Mouse (Mus musculus): Measurements from ENCODE around the gene Tbx6. TPM values are rescaled to one million over a fixed set of nuclear protein-coding genes. Genes with fewer than 3 reads are reported as not detected.

The Tbx6 gene
- polyA plus RNA-seq, 1 experiment from 2014 or later: 0.42 TPM

GRCm38 (mm10) chr7:126748824-126749223 lies 32.5 kb upstream of the Tbx6 start:
- no peak for ATAC-seq
- no peaks in the 10 kb centered on the region for H3K9me3 ChIP-seq (replicated peaks; ENCODE audit: control insufficient read depth, low read length)
- H3K4me3 ChIP-seq (ENCODE audit: low read depth, low read length): no peak overlapping the region
- no peaks in the 10 kb centered on the region for H3K27me3 ChIP-seq (replicated peaks; ENCODE audit: control insufficient read depth, insufficient read depth, low read length)
- no peaks in the 10 kb centered on the region for H3K36me3 ChIP-seq (ENCODE audit: control insufficient read depth, insufficient read depth, low read length)
- H3K27ac ChIP-seq (ENCODE audit: low read depth, low read length): no peak overlapping the region
- DNase-seq (ENCODE audit: low spot score): no peak
- no peaks in the 10 kb centered on the region for H3K4me1 ChIP-seq (ENCODE audit: control insufficient read depth, insufficient read depth, low read length)
- no peak overlapping the region for H3K9ac ChIP-seq (ENCODE audit: low read length)
- H3K4me2 ChIP-seq (ENCODE audit: low read length): no peak overlapping the region
- 79% methylated on average over 7 of the region's 7 CpGs for WGBS

DNA sequence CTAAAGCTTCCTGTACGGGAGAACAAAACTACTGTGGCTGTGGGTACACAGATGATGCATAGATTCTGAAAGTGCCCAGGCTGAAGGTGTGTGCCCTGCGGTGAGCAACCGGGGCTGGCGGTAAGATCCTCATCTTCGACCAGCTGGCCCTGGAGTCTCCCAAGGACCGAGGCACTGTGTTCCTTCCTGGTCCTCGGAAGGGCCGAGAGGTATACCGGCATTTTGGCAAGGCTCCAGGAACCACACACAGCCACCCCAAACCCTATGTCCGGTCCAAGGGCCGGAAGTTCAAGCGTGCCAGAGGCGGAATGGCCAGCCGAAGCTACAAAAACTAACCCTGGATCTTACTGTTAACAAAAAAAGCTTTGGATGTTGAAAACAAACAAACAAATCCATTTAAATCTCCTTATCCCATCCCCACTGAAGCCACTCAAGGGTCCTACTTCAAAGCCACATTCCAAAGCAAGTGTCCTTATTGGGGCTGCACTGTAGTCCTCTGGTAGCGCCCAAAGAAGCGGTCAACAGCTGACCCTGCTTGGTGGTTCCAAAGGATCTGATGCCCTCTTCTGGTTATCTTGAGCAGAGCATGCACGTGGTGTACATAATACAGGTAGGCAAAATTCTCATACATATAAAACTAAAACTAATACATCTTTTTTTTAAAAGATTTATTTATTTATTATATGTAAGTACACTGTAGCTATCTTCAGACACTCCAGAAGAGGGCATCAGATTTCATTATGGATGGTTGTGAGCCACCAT lies 31.5 kb upstream of the Tbx6 start:
- WGBS: 95% methylated on average over 17 of the region's 17 CpGs
- no peak overlapping the region for H3K9ac ChIP-seq (ENCODE audit: low read length)
- ATAC-seq (no peak), DNase-seq (ENCODE audit: low spot score) (no peak)
- H3K4me2 ChIP-seq (ENCODE audit: low read length): no peak overlapping the region
- no peak overlapping the region for H3K4me3 ChIP-seq (ENCODE audit: low read depth, low read length)
- H3K9me3 ChIP-seq (replicated peaks; ENCODE audit: control insufficient read depth, low read length): no peaks in the 10 kb centered on the region
- H3K27ac ChIP-seq (ENCODE audit: low read depth, low read length): no peak overlapping the region
- no peaks in the 10 kb centered on the region for H3K27me3 ChIP-seq (replicated peaks; ENCODE audit: control insufficient read depth, insufficient read depth, low read length)
- H3K36me3 ChIP-seq (ENCODE audit: control insufficient read depth, insufficient read depth, low read length): no peaks in the 10 kb centered on the region
- H3K4me1 ChIP-seq (ENCODE audit: control insufficient read depth, insufficient read depth, low read length): no peaks in the 10 kb centered on the region

DNA sequence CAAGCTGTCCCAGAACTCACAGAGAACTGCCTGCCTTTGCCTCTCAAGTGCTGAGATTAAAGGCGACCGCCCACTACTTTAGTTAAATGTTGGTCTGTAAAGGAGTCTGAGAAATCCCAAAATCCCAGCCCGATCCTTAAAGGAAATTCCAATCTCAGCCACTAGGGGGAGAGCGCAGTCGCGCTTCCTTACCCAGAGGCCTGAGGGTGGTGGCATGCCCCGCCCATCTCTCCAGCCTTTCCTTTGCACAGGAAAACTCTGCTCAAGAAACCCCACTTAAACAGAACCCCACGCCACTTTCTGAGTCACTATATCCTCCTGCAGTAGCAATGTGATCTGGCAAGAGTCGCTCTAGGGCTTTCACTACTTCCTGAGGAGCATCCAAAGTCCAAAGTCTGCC lies 26.4 kb upstream of the Tbx6 start:
- H3K27me3 ChIP-seq (replicated peaks; ENCODE audit: control insufficient read depth, insufficient read depth, low read length): no peaks in the 10 kb centered on the region
- ATAC-seq (peak; percentile 59), DNase-seq (ENCODE audit: low spot score) (peak; percentile 85)
- no peaks in the 10 kb centered on the region for H3K9me3 ChIP-seq (replicated peaks; ENCODE audit: control insufficient read depth, low read length)
- H3K9ac ChIP-seq (ENCODE audit: low read length): no peak overlapping the region
- no peaks in the 10 kb centered on the region for H3K4me1 ChIP-seq (ENCODE audit: control insufficient read depth, insufficient read depth, low read length)
- under 1% methylated on average over 9 of the region's 9 CpGs for WGBS
- H3K4me2 ChIP-seq (ENCODE audit: low read length): no peak overlapping the region
- no peaks in the 10 kb centered on the region for H3K36me3 ChIP-seq (ENCODE audit: control insufficient read depth, insufficient read depth, low read length)
- no peak overlapping the region for H3K4me3 ChIP-seq (ENCODE audit: low read depth, low read length)
- no peak overlapping the region for H3K27ac ChIP-seq (ENCODE audit: low read depth, low read length)

- Histone ChIP-seq H3K4me2 (ENCODE audit: low read length) (no peak overlapping the region), H3K27ac (ENCODE audit: low read depth, low read length) (no peak overlapping the region), H3K4me1 (ENCODE audit: control insufficient read depth, insufficient read depth, low read length) (peaks cover 14% of the 10 kb centered on the region), H3K36me3 (ENCODE audit: control insufficient read depth, insufficient read depth, low read length) (peaks cover 16% of the 10 kb centered on the region; the same call in 1 of the 2 replicates), H3K4me3 (ENCODE audit: low read depth, low read length) (no peak overlapping the region), H3K9ac (ENCODE audit: low read length) (no peak overlapping the region), H3K9me3 (replicated peaks; ENCODE audit: control insufficient read depth, low read length) (no peaks in the 10 kb centered on the region), H3K27me3 (replicated peaks; ENCODE audit: control insufficient read depth, insufficient read depth, low read length) (no peaks in the 10 kb centered on the region)
- ATAC-seq (no peak), DNase-seq (ENCODE audit: low spot score) (no peak)
- 70% methylated on average over 7 of the region's 7 CpGs for WGBS
Observed at GRCm38 (mm10) chr7:126758539-126758938, 22.7 kb upstream of the Tbx6 start.

GRCm38 (mm10) chr7:126759050-126759671 lies 22.1 kb upstream of the Tbx6 start, which contains the start of gene Mapk3:
Mapk3 (plus strand) TSS chr7:126759601.
- H3K27me3 ChIP-seq (replicated peaks; ENCODE audit: control insufficient read depth, insufficient read depth, low read length): no peaks in the 10 kb centered on the region
- 0% methylated on average over 2 of the region's 38 CpGs for WGBS
- peak within 1 kb of the TSS; percentile 90 for H3K4me2 ChIP-seq (ENCODE audit: low read length)
- peak within 1 kb of the TSS; percentile 83 for H3K4me3 ChIP-seq (ENCODE audit: low read depth, low read length)
- ATAC-seq (peak; percentile 76), DNase-seq (ENCODE audit: low spot score) (peak; percentile 95)
- H3K4me1 ChIP-seq (ENCODE audit: control insufficient read depth, insufficient read depth, low read length): peaks cover 14% of the 10 kb centered on the region
- H3K9ac ChIP-seq (ENCODE audit: low read length): peak within 1 kb of the TSS; percentile 91
- peaks cover 22% of the 10 kb centered on the region for H3K36me3 ChIP-seq (ENCODE audit: control insufficient read depth, insufficient read depth, low read length)
- H3K9me3 ChIP-seq (replicated peaks; ENCODE audit: control insufficient read depth, low read length): no peaks in the 10 kb centered on the region
- peak within 1 kb of the TSS; percentile 90 for H3K27ac ChIP-seq (ENCODE audit: low read depth, low read length)

DNA sequence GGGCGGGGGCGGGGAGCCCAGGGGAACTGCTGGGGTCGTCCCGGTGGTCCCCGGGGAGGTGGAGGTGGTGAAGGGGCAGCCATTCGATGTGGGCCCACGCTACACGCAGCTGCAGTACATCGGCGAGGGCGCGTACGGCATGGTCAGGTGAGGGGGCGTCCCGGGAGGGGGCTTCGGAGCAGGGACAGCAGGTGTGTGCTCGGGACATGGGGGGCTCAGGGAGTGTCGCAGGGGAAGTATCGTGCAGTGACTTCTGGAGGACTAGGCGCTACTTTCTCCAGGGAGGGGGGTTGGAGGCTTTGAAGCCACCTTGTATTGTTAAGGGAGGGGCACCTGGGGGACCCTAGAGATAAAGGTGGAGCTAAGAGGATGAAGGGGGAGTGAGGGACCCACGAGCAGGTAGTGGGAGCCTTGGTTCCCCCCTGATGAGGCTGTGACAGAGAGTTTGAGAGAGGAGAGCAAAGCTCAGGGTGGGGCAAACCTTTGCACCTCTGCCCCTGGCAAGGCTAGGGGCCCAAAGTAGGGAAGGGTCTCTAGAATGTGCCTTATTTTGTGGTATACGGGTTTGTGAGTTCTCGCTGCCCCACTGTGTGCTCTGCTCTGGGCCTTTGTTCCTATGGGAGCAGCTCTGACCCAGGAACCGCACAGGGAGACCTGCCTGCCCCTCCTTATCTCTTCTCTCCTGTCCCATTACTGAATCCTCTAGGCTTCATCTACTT lies 21.5 kb upstream of the Tbx6 start:
- peak overlapping the region; percentile 83 for H3K4me3 ChIP-seq (ENCODE audit: low read depth, low read length)
- H3K27me3 ChIP-seq (replicated peaks; ENCODE audit: control insufficient read depth, insufficient read depth, low read length): no peaks in the 10 kb centered on the region
- peak overlapping the region; percentile 91 for H3K9ac ChIP-seq (ENCODE audit: low read length)
- H3K4me1 ChIP-seq (ENCODE audit: control insufficient read depth, insufficient read depth, low read length): peaks cover 14% of the 10 kb centered on the region
- peak; percentile 56 for ATAC-seq
- peak overlapping the region; percentile 90 for H3K4me2 ChIP-seq (ENCODE audit: low read length)
- no peak for DNase-seq (ENCODE audit: low spot score)
- WGBS: under 1% methylated on average over 22 of the region's 24 CpGs
- H3K9me3 ChIP-seq (replicated peaks; ENCODE audit: control insufficient read depth, low read length): no peaks in the 10 kb centered on the region
- peaks cover 28% of the 10 kb centered on the region for H3K36me3 ChIP-seq (ENCODE audit: control insufficient read depth, insufficient read depth, low read length)
- H3K27ac ChIP-seq (ENCODE audit: low read depth, low read length): peak overlapping the region; percentile 90

- no peaks in the 10 kb centered on the region for H3K27me3 ChIP-seq (replicated peaks; ENCODE audit: control insufficient read depth, insufficient read depth, low read length)
- peak overlapping the region; percentile 90 for H3K4me2 ChIP-seq (ENCODE audit: low read length)
- peak overlapping the region; percentile 91 for H3K9ac ChIP-seq (ENCODE audit: low read length)
- H3K27ac ChIP-seq (ENCODE audit: low read depth, low read length): peak overlapping the region; percentile 90
- 27% methylated on average over 3 of the region's 3 CpGs for WGBS
- peaks cover 34% of the 10 kb centered on the region for H3K36me3 ChIP-seq (ENCODE audit: control insufficient read depth, insufficient read depth, low read length)
- ATAC-seq (peak; percentile 5; the same call in 1 of the 2 replicates), DNase-seq (ENCODE audit: low spot score) (peak; percentile 66)
- H3K4me1 ChIP-seq (ENCODE audit: control insufficient read depth, insufficient read depth, low read length): peaks cover 14% of the 10 kb centered on the region
- no peaks in the 10 kb centered on the region for H3K9me3 ChIP-seq (replicated peaks; ENCODE audit: control insufficient read depth, low read length)
- peak overlapping the region; percentile 83 for H3K4me3 ChIP-seq (ENCODE audit: low read depth, low read length)
Observed at GRCm38 (mm10) chr7:126760391-126760802, 20.9 kb upstream of the Tbx6 start.

DNA sequence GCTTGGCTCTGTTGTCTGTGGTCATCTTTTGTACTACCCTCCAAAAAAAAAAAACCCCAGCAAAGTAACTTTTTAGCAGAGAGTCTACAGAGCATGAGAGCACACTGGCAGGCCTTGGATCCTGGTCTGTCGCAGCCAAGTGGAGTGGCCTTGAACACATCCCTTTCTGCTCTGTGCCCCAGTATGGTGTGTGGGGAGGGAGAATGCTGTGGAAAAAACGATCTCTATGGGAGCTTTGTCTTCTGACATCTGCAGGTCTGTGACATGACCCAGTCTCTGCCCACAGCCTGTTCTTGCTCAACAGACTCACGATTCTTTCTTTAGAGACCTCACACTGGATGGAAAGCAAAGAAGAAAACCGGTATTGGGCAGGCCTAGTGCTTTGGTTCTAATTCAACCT lies 20.3 kb upstream of the Tbx6 start:
- ATAC-seq (no peak), DNase-seq (ENCODE audit: low spot score) (no peak)
- peak overlapping the region; percentile 91 for H3K9ac ChIP-seq (ENCODE audit: low read length)
- H3K27me3 ChIP-seq (replicated peaks; ENCODE audit: control insufficient read depth, insufficient read depth, low read length): no peaks in the 10 kb centered on the region
- peak overlapping the region; percentile 83; the same call in 1 of the 2 replicates for H3K4me3 ChIP-seq (ENCODE audit: low read depth, low read length)
- H3K4me2 ChIP-seq (ENCODE audit: low read length): peak overlapping the region; percentile 90
- WGBS: 82% methylated on average over 4 of the region's 4 CpGs
- H3K9me3 ChIP-seq (replicated peaks; ENCODE audit: control insufficient read depth, low read length): no peaks in the 10 kb centered on the region
- H3K4me1 ChIP-seq (ENCODE audit: control insufficient read depth, insufficient read depth, low read length): peaks cover 14% of the 10 kb centered on the region
- peak overlapping the region; percentile 90; the same call in 1 of the 2 replicates for H3K27ac ChIP-seq (ENCODE audit: low read depth, low read length)
- peaks cover 38% of the 10 kb centered on the region for H3K36me3 ChIP-seq (ENCODE audit: control insufficient read depth, insufficient read depth, low read length)

All from forebrain, embryonic 14.5 days (tissue).